Mouse (Mus musculus) MEL (cell line): Measurements from ENCODE around the gene Fanca. TPM values are rescaled to one million over a fixed set of nuclear protein-coding genes. Genes with fewer than 3 reads are reported as not detected.

Source experiments
- DNase-seq: peaks from one replicate; pipeline ENCODE4 v3.0.0; 2011; ENCODE audit warnings: low read depth, low spot score
- H3K27ac ChIP-seq: 2 replicates; pipeline ENCODE4 v1.5.1; 2012; ENCODE audit warnings: low read depth, mild to moderate bottlenecking, control low read depth, low read length, moderate library complexity; ENCODE audit not compliant: control insufficient read depth
- H3K27me3 ChIP-seq, 2 experiments: fragments of 150-350 bp in 1 of 2; sonication (generic) in 1 of 2; 2 replicates each; pipeline ENCODE4 v1.6.1; 2012; ENCODE audit warnings: low read length in 2 of 2, mild to moderate bottlenecking in 2 of 2, improper control_type of control experiment in 1 of 2, moderate library complexity in 1 of 2; ENCODE audit not compliant: insufficient read depth in 2 of 2, control insufficient read depth in 1 of 2
- H3K36me3 ChIP-seq, 2 experiments: 2 replicates each; pipeline ENCODE4 v1.6.1; 2012 to 2014; ENCODE audit warnings: low read length in 2 of 2, improper control_type of control experiment in 1 of 2, inconsistent platforms in 1 of 2, mild to moderate bottlenecking in 1 of 2; ENCODE audit not compliant: insufficient read depth in 2 of 2, control insufficient read depth in 1 of 2
- H3K4me1 ChIP-seq, 2 experiments: fragments of 150-350 bp in 1 of 2; sonication (generic) in 1 of 2; 2 replicates each; pipeline ENCODE4 v1.6.1; 2012; ENCODE audit warnings: low read length in 2 of 2, improper control_type of control experiment in 1 of 2, mild to moderate bottlenecking in 1 of 2; ENCODE audit not compliant: insufficient read depth in 2 of 2, control insufficient read depth in 1 of 2
- H3K4me3 ChIP-seq, 2 experiments: fragments of 150-350 bp in 1 of 2; sonication (generic) in 1 of 2; 2 replicates each; pipeline ENCODE4 v1.5.1; 2012; ENCODE audit warnings: low read depth in 2 of 2, low read length in 2 of 2, mild to moderate bottlenecking in 2 of 2, moderate library complexity in 2 of 2, control low read depth in 1 of 2, improper control_type of control experiment in 1 of 2; ENCODE audit not compliant: control insufficient read depth in 1 of 2, insufficient read depth in 1 of 2
- H3K79me2 ChIP-seq: 2 replicates; pipeline ENCODE4 v1.6.1; 2012; ENCODE audit warnings: mild to moderate bottlenecking, low read length, moderate library complexity; ENCODE audit not compliant: control insufficient read depth, poor library complexity, insufficient read depth
- H3K9ac ChIP-seq: 2 replicates; pipeline ENCODE4 v1.6.1; 2012; ENCODE audit warnings: low read depth, mild to moderate bottlenecking, control low read depth, low read length, moderate library complexity; ENCODE audit not compliant: control insufficient read depth, poor library complexity, severe bottlenecking
- H3K9me3 ChIP-seq: fragments of 150-350 bp; sonication (generic); replicated peaks from 2 replicates; pipeline ENCODE4 v1.6.1; 2012; ENCODE audit warnings: mild to moderate bottlenecking, low read length, improper control_type of control experiment, moderate library complexity; ENCODE audit not compliant: insufficient read depth
- CHD1 ChIP-seq: IDR thresholded peaks from 2 replicates; pipeline ENCODE4 v1.6.1; 2012; ENCODE audit warnings: low read depth, mild to moderate bottlenecking, inconsistent platforms, low read length, improper control_type of control experiment
- ELF1 ChIP-seq: IDR thresholded peaks from 2 replicates; pipeline ENCODE4 v1.6.1; 2014; ENCODE audit warnings: low read depth, mild to moderate bottlenecking, inconsistent platforms, low read length, improper control_type of control experiment, moderate library complexity
- GATA1 ChIP-seq: IDR thresholded peaks from 2 replicates; pipeline ENCODE4 v1.6.1; 2011; ENCODE audit warnings: low read depth, low read length, improper control_type of control experiment
- HCFC1 ChIP-seq: IDR thresholded peaks from 2 replicates; pipeline ENCODE4 v1.6.1; 2012; ENCODE audit warnings: low read depth, mild to moderate bottlenecking, inconsistent platforms, low read length, improper control_type of control experiment, moderate library complexity
- JUND ChIP-seq: IDR thresholded peaks from 2 replicates; pipeline ENCODE4 v1.6.1; 2011; ENCODE audit warnings: low read depth, mild to moderate bottlenecking, improper control_type of control experiment, low read length
- MAX ChIP-seq: IDR thresholded peaks from 2 replicates; pipeline ENCODE4 v1.6.1; 2011; ENCODE audit warnings: low read length, improper control_type of control experiment
- MXI1 ChIP-seq: IDR thresholded peaks from 2 replicates; pipeline ENCODE4 v1.6.1; 2011; ENCODE audit warnings: mild to moderate bottlenecking, low read depth, low read length, improper control_type of control experiment
- MYB ChIP-seq: IDR thresholded peaks from 2 replicates; pipeline ENCODE4 v1.6.1; 2011; ENCODE audit warnings: mild to moderate bottlenecking, low read depth, low read length, improper control_type of control experiment
- MYC ChIP-seq: IDR thresholded peaks from 2 replicates; pipeline ENCODE4 v1.6.1; 2011; ENCODE audit warnings: low read depth, mild to moderate bottlenecking, low read length, improper control_type of control experiment, moderate library complexity
- NELFE ChIP-seq: IDR thresholded peaks from 2 replicates; pipeline ENCODE4 v1.6.1; 2011; ENCODE audit warnings: low read depth, low read length, improper control_type of control experiment
- POLR2A ChIP-seq, 2 experiments: IDR thresholded peaks; 2 replicates each; pipeline ENCODE4 v1.6.1; 2011 to 2012; ENCODE audit warnings: low read length in 2 of 2, mild to moderate bottlenecking in 2 of 2, control low read depth in 1 of 2, improper control_type of control experiment in 1 of 2, low read depth in 1 of 2, moderate library complexity in 1 of 2; ENCODE audit not compliant: control insufficient read depth in 1 of 2, insufficient read depth in 1 of 2, poor library complexity in 1 of 2
- POLR2AphosphoS2 ChIP-seq: IDR thresholded peaks from 2 replicates; pipeline ENCODE4 v1.6.1; 2011; ENCODE audit warnings: low read length, improper control_type of control experiment
- POLR2AphosphoS5 ChIP-seq: IDR thresholded peaks from 2 replicates; pipeline ENCODE4 v1.6.1; 2012; ENCODE audit warnings: low read depth, borderline replicate concordance, mild to moderate bottlenecking, inconsistent platforms, low read length, moderate library complexity, mixed read lengths
- RAD21 ChIP-seq: IDR thresholded peaks from 2 replicates; pipeline ENCODE4 v1.6.1; 2011; ENCODE audit warnings: mild to moderate bottlenecking, low read depth, low read length, improper control_type of control experiment
- RCOR1 ChIP-seq: IDR thresholded peaks from 2 replicates; pipeline ENCODE4 v1.6.1; 2012; ENCODE audit warnings: low read depth, mild to moderate bottlenecking, inconsistent platforms, low read length, improper control_type of control experiment
- TAL1 ChIP-seq: IDR thresholded peaks from 2 replicates; pipeline ENCODE4 v1.6.1; 2012; ENCODE audit warnings: mild to moderate bottlenecking, inconsistent platforms, low read length, moderate library complexity, mixed read lengths
- TBP ChIP-seq: IDR thresholded peaks from 2 replicates; pipeline ENCODE4 v1.8.0; 2011; ENCODE audit warnings: low read depth, low read length, improper control_type of control experiment
- UBTF ChIP-seq: IDR thresholded peaks from 2 replicates; pipeline ENCODE4 v1.6.1; 2012; ENCODE audit warnings: low read depth, mild to moderate bottlenecking, inconsistent platforms, low read length, improper control_type of control experiment, moderate library complexity, borderline replicate concordance; ENCODE audit not compliant: insufficient read depth
- USF1 ChIP-seq: IDR thresholded peaks from 2 replicates; pipeline ENCODE4 v1.6.1; 2014; ENCODE audit warnings: low read depth, mild to moderate bottlenecking, inconsistent platforms, low read length, improper control_type of control experiment, moderate library complexity
- USF2 ChIP-seq, 2 experiments: IDR thresholded peaks; 2 replicates each; pipeline ENCODE4 v1.6.1; 2011 to 2012; ENCODE audit warnings: improper control_type of control experiment in 2 of 2, low read length in 2 of 2, borderline replicate concordance in 1 of 2, inconsistent platforms in 1 of 2, low read depth in 1 of 2, mild to moderate bottlenecking in 1 of 2; ENCODE audit not compliant: insufficient read depth in 1 of 2
- ZKSCAN1 ChIP-seq: IDR thresholded peaks from 2 replicates; pipeline ENCODE4 v1.6.1; 2012; ENCODE audit warnings: low read depth, mild to moderate bottlenecking, inconsistent platforms, low read length, improper control_type of control experiment, moderate library complexity
- polyA plus RNA-seq, 2 experiments: library from polyadenylated mRNA; stranded (reverse) in 1 of 2; unstranded in 1 of 2; fragments of >175 nt in 1 of 2; fragments of >200 nt in 1 of 2; gene quantifications; 2 replicates each; pipeline versions ENCODE4 v1.2.1 to v1.2.4; 2012; ENCODE audit warnings: low replicate concordance in 2 of 2, low read depth in 1 of 2; ENCODE audit not compliant: insufficient read length in 2 of 2, insufficient read depth in 1 of 2, missing spikeins in 1 of 2
- total RNA-seq: library from RNA; depleted of rRNA; stranded (reverse); fragments of 300-350 nt; gene quantifications from 2 replicates; pipeline ENCODE4 v1.2.3, GENCODE M21; 2012

Fanca gene
- total and polyA plus RNA-seq, 3 experiments: 32.2 to 75.9 TPM; not detected in 1

DNA sequence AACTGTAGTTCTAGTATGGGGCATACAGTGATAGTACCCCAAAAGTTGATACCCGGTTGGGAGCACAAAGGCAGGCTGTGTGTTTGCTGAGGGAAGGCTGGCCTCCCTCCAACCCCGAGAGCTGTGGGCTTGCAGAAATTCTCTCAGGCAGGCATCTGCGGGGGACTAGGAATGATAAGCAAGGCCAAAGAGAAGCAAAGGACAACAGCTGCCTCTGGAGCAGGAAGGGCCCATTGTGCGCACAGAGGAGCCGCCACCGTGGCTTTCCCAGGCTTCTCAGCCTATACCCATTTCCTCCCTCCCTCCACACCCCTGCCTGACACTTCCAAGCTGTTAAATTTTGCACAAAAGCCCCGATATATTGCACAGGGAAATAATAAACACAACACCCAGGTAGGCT, 15.5 kb upstream of the Fanca start:
- H3K79me2 ChIP-seq: no peaks in the 10 kb centered on the region
- no peak for TF ChIP-seq TAL1
- TF ChIP-seq RAD21: no peak
- TF ChIP-seq CHD1: no peak
- no peak for TF ChIP-seq GATA1
- no peak for TF ChIP-seq ZKSCAN1
- TF ChIP-seq TBP: no peak
- no peak for TF ChIP-seq RCOR1
- TF ChIP-seq NELFE: no peak
- no peak for TF ChIP-seq USF1
- TF ChIP-seq UBTF: no peak
- TF ChIP-seq JUND: no peak
- no peak for TF ChIP-seq HCFC1
- no peak for TF ChIP-seq MYC
- no peak for TF ChIP-seq USF2 (IDR thresholded peaks at IDR 0.05; ENCODE audit: borderline replicate concordance in 1 of 2, insufficient read depth in 1 of 2, low read depth in 1 of 2, low read length in 2 of 2)
- no peak for TF ChIP-seq MAX
- no peak for TF ChIP-seq POLR2AphosphoS5
- TF ChIP-seq MXI1: no peak
- no peak for TF ChIP-seq ELF1
- TF ChIP-seq MYB: no peak
- no peak for TF ChIP-seq POLR2A (IDR thresholded peaks at IDR 0.05; ENCODE audit: control insufficient read depth in 1 of 2, insufficient read depth in 1 of 2, low read depth in 1 of 2, low read length in 2 of 2, poor library complexity in 1 of 2)
- H3K4me3 ChIP-seq: no peak overlapping the region
- H3K9ac ChIP-seq: no peak overlapping the region
- H3K27ac ChIP-seq: no peak overlapping the region
- peaks cover 0 to 9% of the 10 kb centered on the region in 2 experiments; a peak in 2 of 4 replicates for H3K36me3 ChIP-seq
- H3K27me3 ChIP-seq: no peaks in the 10 kb centered on the region
- no peaks in the 10 kb centered on the region for H3K9me3 ChIP-seq
- H3K4me1 ChIP-seq: peaks cover 0 to 19% of the 10 kb centered on the region in 2 experiments; a peak in 3 of 4 replicates
- no peak for DNase-seq

DNA sequence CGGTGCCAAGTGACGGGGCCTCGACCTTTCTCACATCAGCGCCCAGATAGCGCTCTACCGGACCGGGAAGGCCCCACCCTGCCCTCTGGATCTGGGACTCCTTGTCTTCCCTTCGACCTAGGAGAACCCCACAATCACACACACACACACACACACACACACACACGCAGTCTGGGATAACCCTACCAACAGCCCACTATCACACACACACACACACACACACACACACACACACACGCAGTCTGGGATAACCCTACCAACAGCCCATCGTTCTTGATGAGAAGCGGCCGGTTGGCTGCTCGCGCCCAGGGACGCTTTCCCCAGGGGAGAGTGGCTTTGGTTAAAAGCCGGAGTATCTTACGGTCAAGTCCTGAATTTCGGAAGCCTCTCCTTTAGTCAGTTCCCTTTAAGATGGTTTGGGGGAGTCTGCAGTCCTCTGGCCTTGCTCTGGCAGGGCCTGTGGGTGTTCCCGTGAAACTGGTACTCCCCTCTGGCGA, 14.8 kb upstream of the Fanca start:
- no peaks in the 10 kb centered on the region for H3K27me3 ChIP-seq
- peak overlapping the region; percentile 61 to 63; a peak in 3 of 4 replicates for H3K4me3 ChIP-seq
- no peak overlapping the region for H3K27ac ChIP-seq
- peaks cover 0 to 19% of the 10 kb centered on the region in 2 experiments; a peak in 3 of 4 replicates for H3K4me1 ChIP-seq
- peak overlapping the region; percentile 41 for H3K9ac ChIP-seq
- H3K36me3 ChIP-seq: peaks cover 0 to 9% of the 10 kb centered on the region in 2 experiments; a peak in 2 of 4 replicates
- TF ChIP-seq POLR2AphosphoS2: no peak
- peak; percentile 35 for DNase-seq
- no peaks in the 10 kb centered on the region for H3K9me3 ChIP-seq
- no peaks in the 10 kb centered on the region for H3K79me2 ChIP-seq
